Mouse (Mus musculus): ENCODE data around the gene Ciao2b. TPM values are rescaled to one million over a fixed set of nuclear protein-coding genes. Genes with fewer than 3 reads are reported as not detected.

Gene Ciao2b
- total and polyA plus RNA-seq, 3 experiments = 78.7 to 110 TPM; not detected in 1

GRCm38 (mm10) chr8:104633156-104633744, 8.5 kb downstream of the Ciao2b start:
- Histone ChIP-seq H3K27ac (ENCODE audit: control insufficient read depth, low read depth, low read length) (no peak overlapping the region), H3K4me3 (ENCODE audit: control insufficient read depth in 1 of 2, insufficient read depth in 1 of 2, low read depth in 2 of 2, low read length in 2 of 2) (no peak overlapping the region), H3K9ac (ENCODE audit: control insufficient read depth, low read depth, low read length, poor library complexity, severe bottlenecking) (no peak overlapping the region), H3K27me3 (ENCODE audit: control insufficient read depth in 1 of 2, insufficient read depth in 2 of 2, low read length in 2 of 2) (no peaks in the 10 kb centered on the region), H3K36me3 (ENCODE audit: control insufficient read depth in 1 of 2, insufficient read depth in 2 of 2, low read length in 2 of 2) (peaks cover 0 to 13% of the 10 kb centered on the region in 2 experiments; a peak in 2 of 4 replicates), H3K79me2 (ENCODE audit: control insufficient read depth, insufficient read depth, low read length, poor library complexity) (no peaks in the 10 kb centered on the region), H3K9me3 (replicated peaks; ENCODE audit: insufficient read depth, low read length) (no peaks in the 10 kb centered on the region), H3K4me1 (ENCODE audit: control insufficient read depth in 1 of 2, insufficient read depth in 2 of 2, low read length in 2 of 2) (peaks cover 9 to 20% of the 10 kb centered on the region in 2 experiments)
- no peak for TF ChIP-seq MAZ (IDR thresholded peaks at IDR 0.05; ENCODE audit: low read depth, low read length)
- TF ChIP-seq SMC3 (IDR thresholded peaks at IDR 0.05; ENCODE audit: low read depth, low read length) = no peak
- no peak for TF ChIP-seq UBTF (IDR thresholded peaks at IDR 0.05; ENCODE audit: borderline replicate concordance, insufficient read depth, low read depth, low read length)
- TF ChIP-seq MAX (IDR thresholded peaks at IDR 0.05; ENCODE audit: low read length) = no peak
- no peak for TF ChIP-seq ETS1 (IDR thresholded peaks at IDR 0.05; ENCODE audit: low read depth, low read length)
- no peak for TF ChIP-seq EP300 (IDR thresholded peaks at IDR 0.05; ENCODE audit: low read depth in 1 of 2, low read length in 2 of 2)
- no peak for TF ChIP-seq USF2 (IDR thresholded peaks at IDR 0.05; ENCODE audit: borderline replicate concordance in 1 of 2, insufficient read depth in 1 of 2, low read depth in 1 of 2, low read length in 2 of 2)
- TF ChIP-seq POLR2A (IDR thresholded peaks at IDR 0.05; ENCODE audit: control insufficient read depth in 1 of 2, insufficient read depth in 1 of 2, low read depth in 1 of 2, low read length in 2 of 2, poor library complexity in 1 of 2) = no peak
- TF ChIP-seq GABPA (IDR thresholded peaks at IDR 0.05; ENCODE audit: low read depth, low read length) = no peak
- TF ChIP-seq MEF2A (IDR thresholded peaks at IDR 0.05; ENCODE audit: extremely low read depth, insufficient replicate concordance, low read depth, low read length, poor library complexity, severe bottlenecking) = no peak
- TF ChIP-seq ELF1 (IDR thresholded peaks at IDR 0.05; ENCODE audit: low read depth, low read length) = no peak
- TF ChIP-seq TBP (IDR thresholded peaks at IDR 0.05; ENCODE audit: low read depth, low read length) = no peak
- TF ChIP-seq MAFK (IDR thresholded peaks at IDR 0.05; ENCODE audit: borderline replicate concordance, low read depth, low read length) = no peak
- no peak for TF ChIP-seq TCF12 (IDR thresholded peaks at IDR 0.05; ENCODE audit: low read depth, low read length)
- no peak for TF ChIP-seq MXI1 (IDR thresholded peaks at IDR 0.05; ENCODE audit: low read depth, low read length)
- TF ChIP-seq NRF1 (IDR thresholded peaks at IDR 0.05; ENCODE audit: insufficient read depth, low read depth, low read length, poor library complexity, severe bottlenecking) = no peak
- no peak for TF ChIP-seq POLR2AphosphoS5 (IDR thresholded peaks at IDR 0.05; ENCODE audit: borderline replicate concordance, low read depth, low read length)
- no peak for TF ChIP-seq ZKSCAN1 (IDR thresholded peaks at IDR 0.05; ENCODE audit: low read depth, low read length)
- no peak for TF ChIP-seq ZMIZ1 (IDR thresholded peaks at IDR 0.05; ENCODE audit: low read depth, low read length)
- no peak for TF ChIP-seq KAT2A (conservative IDR thresholded peaks at IDR 0.05; ENCODE audit: low read depth, low read length)
- DNase-seq (ENCODE audit: low read depth, low spot score) = no peak

Measured in MEL (cell line).